Mouse (Mus musculus): Measurements from ENCODE around the gene Nrg4. TPM values are rescaled to one million over a fixed set of nuclear protein-coding genes. Genes with fewer than 3 reads are reported as not detected.
A peak's percentile ranks its signal among the peaks of the same experiment; 100 is the strongest.

Gene Nrg4
- polyA plus RNA-seq (2015; fragmentation: Nextera tagmentation; extraction: Ambion mirVana), result 1.0 and 1.1 TPM in 2 replicates

GRCm38 (mm10) chr9:55326515-55327233, at the start of gene Nrg4, which contains the start of gene Tmem266:
TSS of gene Nrg4 (minus strand) at chr9:55326844.
TSS of gene Tmem266 (plus strand) at chr9:55326913.
- Histone ChIP-seq H3K36me3 (no peaks in the 10 kb centered on the region), H3K9ac (peak within 1 kb of the TSS; percentile 69), H3K4me3 (peak within 1 kb of the TSS; percentile 72), H3K4me2 (peak within 1 kb of the TSS; percentile 95), H3K27me3 (peaks cover 64% of the 10 kb centered on the region), H3K9me3 (no peaks in the 10 kb centered on the region), H3K4me1 (peaks cover 6% of the 10 kb centered on the region; the same call in 1 of the 2 replicates), H3K27ac (no peak within 1 kb of the TSS)
- WGBS, result under 1% methylated on average over 52 of the region's 82 CpGs
- peak; percentile 90 for ATAC-seq (ENCODE audit: borderline replicate concordance, extremely low read depth, low FRiP score, low TSS enrichment)

DNA sequence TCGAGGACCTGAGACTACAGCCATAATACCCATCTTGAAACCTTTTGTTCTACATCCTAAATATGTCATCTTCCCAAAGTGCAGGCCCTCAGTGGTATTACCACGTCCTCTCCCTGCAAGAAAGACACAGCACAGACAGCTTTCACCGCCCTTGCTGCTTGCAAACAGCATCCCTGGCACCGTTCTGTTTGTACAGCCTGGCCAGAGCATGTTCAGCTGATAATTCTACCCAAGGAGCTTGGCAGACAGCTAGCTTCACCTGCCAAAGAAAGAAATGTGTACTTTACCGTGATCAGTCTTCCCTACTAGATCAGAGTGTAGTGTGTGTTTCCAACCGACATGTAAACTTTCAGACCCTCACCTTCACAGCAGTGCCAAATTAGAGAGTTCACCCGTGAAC, 45.3 kb upstream of the Nrg4 start:
- no peaks in the 10 kb centered on the region for H3K4me1 ChIP-seq
- H3K4me2 ChIP-seq, result no peak overlapping the region
- WGBS, result 57% methylated on average over 7 of the region's 7 CpGs
- no peak overlapping the region for H3K27ac ChIP-seq
- no peak overlapping the region for H3K9ac ChIP-seq
- H3K27me3 ChIP-seq, result no peaks in the 10 kb centered on the region
- H3K36me3 ChIP-seq, result no peaks in the 10 kb centered on the region
- no peak for ATAC-seq (ENCODE audit: borderline replicate concordance, extremely low read depth, low FRiP score, low TSS enrichment)
- H3K4me3 ChIP-seq, result no peak overlapping the region
- no peaks in the 10 kb centered on the region for H3K9me3 ChIP-seq

DNA sequence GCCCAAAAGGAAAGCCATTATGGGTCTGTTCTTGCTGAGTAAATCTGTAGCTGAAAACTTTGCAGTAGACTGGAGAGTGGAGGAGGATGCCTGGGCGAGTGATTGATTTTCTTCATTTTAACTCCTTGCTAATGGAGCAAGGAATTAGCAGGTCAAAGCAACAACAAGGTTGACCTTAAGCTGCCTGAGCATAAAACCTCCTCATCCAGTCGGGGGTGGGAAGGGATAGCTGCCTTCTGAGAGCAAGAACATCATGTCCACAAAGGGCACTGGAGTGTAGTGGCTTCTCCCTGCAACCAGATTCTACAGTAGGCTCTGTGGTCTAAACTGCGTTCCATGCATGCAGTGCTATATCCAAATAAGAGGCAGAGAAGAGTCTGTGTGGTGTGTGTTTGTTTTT, 41.4 kb upstream of the Nrg4 start:
- no peaks in the 10 kb centered on the region for H3K27me3 ChIP-seq
- H3K4me1 ChIP-seq, result no peaks in the 10 kb centered on the region
- no peak overlapping the region for H3K9ac ChIP-seq
- 38% methylated on average over 3 of the region's 3 CpGs for WGBS
- no peak overlapping the region for H3K4me2 ChIP-seq
- H3K27ac ChIP-seq, result no peak overlapping the region
- H3K4me3 ChIP-seq, result no peak overlapping the region
- H3K36me3 ChIP-seq, result no peaks in the 10 kb centered on the region
- ATAC-seq (ENCODE audit: borderline replicate concordance, extremely low read depth, low FRiP score, low TSS enrichment), result no peak
- H3K9me3 ChIP-seq, result no peaks in the 10 kb centered on the region

DNA sequence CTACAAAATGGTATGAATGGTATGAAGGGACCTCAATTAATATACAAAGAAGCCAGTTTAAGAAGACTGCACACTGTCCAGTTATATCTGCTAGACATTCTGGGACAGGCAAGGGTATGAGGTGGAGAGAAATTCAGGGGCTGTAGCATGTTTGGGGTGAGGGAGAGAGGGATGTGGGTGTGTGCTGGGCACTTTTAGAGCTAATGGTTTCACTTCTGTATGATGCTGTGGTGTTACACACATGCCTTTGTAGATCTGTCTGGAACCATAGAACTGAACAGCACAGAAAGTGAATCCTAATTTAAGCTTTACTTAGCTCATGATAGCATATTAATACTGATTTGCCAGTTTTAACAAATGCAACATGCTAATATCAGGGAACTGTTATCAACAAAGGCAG, 37.1 kb upstream of the Nrg4 start:
- Histone ChIP-seq H3K36me3 (no peaks in the 10 kb centered on the region), H3K9me3 (no peaks in the 10 kb centered on the region), H3K4me2 (no peak overlapping the region), H3K27ac (no peak overlapping the region), H3K9ac (no peak overlapping the region), H3K4me3 (no peak overlapping the region), H3K4me1 (no peaks in the 10 kb centered on the region), H3K27me3 (no peaks in the 10 kb centered on the region)
- ATAC-seq (ENCODE audit: borderline replicate concordance, extremely low read depth, low FRiP score, low TSS enrichment), result no peak

- Histone ChIP-seq H3K9me3 (no peaks in the 10 kb centered on the region), H3K4me3 (no peak overlapping the region), H3K36me3 (no peaks in the 10 kb centered on the region), H3K4me1 (no peaks in the 10 kb centered on the region), H3K27me3 (no peaks in the 10 kb centered on the region), H3K4me2 (no peak overlapping the region), H3K9ac (no peak overlapping the region), H3K27ac (no peak overlapping the region)
- WGBS, result 28% methylated on average over 5 of the region's 5 CpGs
- no peak for ATAC-seq (ENCODE audit: borderline replicate concordance, extremely low read depth, low FRiP score, low TSS enrichment)
These were observed 35.3 kb upstream of the Nrg4 start for GRCm38 (mm10) chr9:55361969-55362368.

DNA sequence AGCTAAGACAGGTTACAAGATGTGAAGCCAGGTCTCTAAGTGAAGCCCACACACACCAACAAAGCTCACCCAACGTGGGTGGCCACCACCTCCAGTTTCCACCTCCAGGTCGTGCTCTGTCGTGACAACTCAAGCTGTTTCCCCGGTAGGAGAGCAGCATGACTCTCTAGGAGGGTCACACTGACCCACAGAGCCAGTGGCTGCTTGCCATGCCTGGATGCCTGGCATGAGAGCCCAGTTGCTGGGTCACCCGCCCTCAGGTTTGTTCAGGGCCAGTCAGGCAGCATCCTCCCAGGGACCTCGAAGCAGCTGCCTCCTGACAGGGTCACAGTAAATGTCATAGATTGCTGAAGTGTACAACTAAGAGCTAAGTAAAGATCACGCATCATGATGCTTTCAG, 34.2 kb upstream of the Nrg4 start:
- Histone ChIP-seq H3K27ac (no peak overlapping the region), H3K36me3 (no peaks in the 10 kb centered on the region), H3K4me1 (no peaks in the 10 kb centered on the region), H3K4me2 (no peak overlapping the region), H3K27me3 (no peaks in the 10 kb centered on the region), H3K9ac (no peak overlapping the region), H3K9me3 (no peaks in the 10 kb centered on the region), H3K4me3 (no peak overlapping the region)
- no peak for ATAC-seq (ENCODE audit: borderline replicate concordance, extremely low read depth, low FRiP score, low TSS enrichment)
- WGBS, result 49% methylated on average over 7 of the region's 7 CpGs

DNA sequence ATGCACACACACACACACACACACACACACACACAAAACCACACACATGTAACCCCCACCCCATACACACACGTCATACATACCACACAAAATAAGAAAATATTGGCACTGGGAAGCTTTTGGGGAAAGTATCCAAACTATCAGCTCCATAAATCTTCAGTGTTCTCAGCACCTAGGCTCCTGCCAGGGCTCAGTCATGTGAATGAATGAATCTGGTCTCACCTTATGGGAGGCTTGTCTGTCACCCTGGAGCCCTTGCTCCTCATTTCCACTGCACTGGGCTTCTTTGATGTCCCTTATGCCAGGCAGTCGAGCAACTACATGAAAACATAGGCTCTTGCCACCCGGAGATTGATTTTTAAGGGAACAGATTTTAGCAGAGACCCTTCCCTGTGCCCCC, 33.7 kb upstream of the Nrg4 start:
- WGBS, result 69% methylated on average over 3 of the region's 3 CpGs
- Histone ChIP-seq H3K9me3 (no peaks in the 10 kb centered on the region), H3K36me3 (no peaks in the 10 kb centered on the region), H3K4me3 (no peak overlapping the region), H3K4me1 (no peaks in the 10 kb centered on the region), H3K27ac (no peak overlapping the region), H3K9ac (no peak overlapping the region), H3K27me3 (no peaks in the 10 kb centered on the region), H3K4me2 (no peak overlapping the region)
- ATAC-seq (ENCODE audit: borderline replicate concordance, extremely low read depth, low FRiP score, low TSS enrichment), result no peak

GRCm38 (mm10) chr9:55357164-55357563, 30.5 kb upstream of the Nrg4 start:
- Histone ChIP-seq H3K4me2 (no peak overlapping the region), H3K36me3 (no peaks in the 10 kb centered on the region), H3K27me3 (no peaks in the 10 kb centered on the region), H3K9ac (no peak overlapping the region), H3K4me1 (no peaks in the 10 kb centered on the region), H3K9me3 (no peaks in the 10 kb centered on the region), H3K27ac (no peak overlapping the region), H3K4me3 (no peak overlapping the region)
- WGBS, result 67% methylated on average over 1 of the region's 1 CpGs
- ATAC-seq (ENCODE audit: borderline replicate concordance, extremely low read depth, low FRiP score, low TSS enrichment), result no peak

- no peak overlapping the region for H3K9ac ChIP-seq
- H3K27ac ChIP-seq, result no peak overlapping the region
- no peak overlapping the region for H3K4me2 ChIP-seq
- no peaks in the 10 kb centered on the region for H3K27me3 ChIP-seq
- no peak overlapping the region for H3K4me3 ChIP-seq
- 51% methylated on average over 8 of the region's 8 CpGs for WGBS
- no peaks in the 10 kb centered on the region for H3K36me3 ChIP-seq
- H3K9me3 ChIP-seq, result no peaks in the 10 kb centered on the region
- no peak for ATAC-seq (ENCODE audit: borderline replicate concordance, extremely low read depth, low FRiP score, low TSS enrichment)
- no peaks in the 10 kb centered on the region for H3K4me1 ChIP-seq
These were observed 28.7 kb upstream of the Nrg4 start for GRCm38 (mm10) chr9:55355270-55355834.

GRCm38 (mm10) chr9:55354686-55355085, 28.0 kb upstream of the Nrg4 start:
- Histone ChIP-seq H3K4me1 (no peaks in the 10 kb centered on the region), H3K4me3 (no peak overlapping the region), H3K27me3 (no peaks in the 10 kb centered on the region), H3K4me2 (no peak overlapping the region), H3K36me3 (no peaks in the 10 kb centered on the region), H3K9ac (no peak overlapping the region), H3K27ac (no peak overlapping the region), H3K9me3 (no peaks in the 10 kb centered on the region)
- no peak for ATAC-seq (ENCODE audit: borderline replicate concordance, extremely low read depth, low FRiP score, low TSS enrichment)
- WGBS, result 60% methylated on average over 3 of the region's 3 CpGs

- H3K27me3 ChIP-seq, result no peaks in the 10 kb centered on the region
- H3K27ac ChIP-seq, result no peak overlapping the region
- H3K4me2 ChIP-seq, result no peak overlapping the region
- no peak for ATAC-seq (ENCODE audit: borderline replicate concordance, extremely low read depth, low FRiP score, low TSS enrichment)
- H3K4me3 ChIP-seq, result no peak overlapping the region
- no peak overlapping the region for H3K9ac ChIP-seq
- no peaks in the 10 kb centered on the region for H3K36me3 ChIP-seq
- 84% methylated on average over 3 of the region's 3 CpGs for WGBS
- H3K4me1 ChIP-seq, result no peaks in the 10 kb centered on the region
- H3K9me3 ChIP-seq, result no peaks in the 10 kb centered on the region
These were observed 22.0 kb upstream of the Nrg4 start for GRCm38 (mm10) chr9:55348664-55349063.

GRCm38 (mm10) chr9:55345332-55345731, 18.7 kb upstream of the Nrg4 start:
- ATAC-seq (ENCODE audit: borderline replicate concordance, extremely low read depth, low FRiP score, low TSS enrichment), result no peak
- H3K27ac ChIP-seq, result no peak overlapping the region
- H3K27me3 ChIP-seq, result no peaks in the 10 kb centered on the region
- no peak overlapping the region for H3K9ac ChIP-seq
- no peak overlapping the region for H3K4me2 ChIP-seq
- H3K9me3 ChIP-seq, result no peaks in the 10 kb centered on the region
- no peaks in the 10 kb centered on the region for H3K4me1 ChIP-seq
- no peak overlapping the region for H3K4me3 ChIP-seq
- H3K36me3 ChIP-seq, result no peaks in the 10 kb centered on the region
- WGBS, result 84% methylated on average over 7 of the region's 7 CpGs

Data from lung, embryonic 15.5 days (tissue).